Mouse (Mus musculus) retina, adult 2 months (tissue): ENCODE results near the gene Tkt.
"Not testable (repeated sequence)": the region's sequence is repeated elsewhere in the genome, so short reads cannot be mapped to it uniquely, and the experiment has no call there.

Experiments
- DNase-seq: peaks from one replicate; pipeline ENCODE4 v3.0.0-alpha.2; 2012; ENCODE audit warnings: low read depth, low spot score

The Tkt gene

DNA sequence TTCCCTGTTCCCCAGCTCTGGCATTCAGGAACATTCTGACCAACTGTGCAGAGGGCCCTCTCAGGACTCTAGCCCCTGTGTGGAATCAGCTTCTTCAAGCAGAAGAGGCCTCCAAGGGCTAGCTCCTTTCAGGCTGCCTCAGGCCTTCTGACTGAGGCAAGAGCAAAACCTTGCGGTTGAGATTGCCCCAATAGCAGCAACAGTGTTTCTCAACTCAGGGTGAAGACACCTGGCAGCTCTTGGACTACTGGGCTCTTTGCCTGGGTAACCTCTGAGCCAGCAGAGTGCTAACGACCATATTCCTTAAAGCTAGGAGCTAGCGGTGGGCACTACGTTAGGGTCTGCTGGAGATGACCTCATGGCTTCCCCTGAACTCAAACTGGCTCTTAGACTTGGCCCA lies 5.0 kb downstream of the Tkt start:
- no peak for DNase-seq

DNA sequence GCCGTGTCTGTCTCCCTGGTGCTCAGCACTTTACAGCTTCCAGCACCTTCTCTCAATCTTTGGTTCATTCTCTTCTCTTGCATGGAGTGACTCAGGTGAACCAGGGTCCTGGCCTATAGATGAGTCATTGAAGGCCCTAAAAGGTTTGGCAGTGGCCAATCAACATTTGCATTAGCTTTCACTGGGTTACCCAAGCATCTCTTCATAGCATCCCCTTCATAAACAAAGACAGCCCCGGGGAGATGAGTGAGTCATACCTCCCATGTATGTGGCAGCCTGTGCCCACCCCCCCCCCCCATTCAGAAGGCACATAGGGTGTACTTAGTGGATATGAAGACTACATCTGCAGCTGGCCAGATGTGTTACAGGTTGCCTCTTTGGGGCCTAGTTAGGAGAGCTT lies 8.5 kb downstream of the Tkt start:
- no peak for DNase-seq

DNA sequence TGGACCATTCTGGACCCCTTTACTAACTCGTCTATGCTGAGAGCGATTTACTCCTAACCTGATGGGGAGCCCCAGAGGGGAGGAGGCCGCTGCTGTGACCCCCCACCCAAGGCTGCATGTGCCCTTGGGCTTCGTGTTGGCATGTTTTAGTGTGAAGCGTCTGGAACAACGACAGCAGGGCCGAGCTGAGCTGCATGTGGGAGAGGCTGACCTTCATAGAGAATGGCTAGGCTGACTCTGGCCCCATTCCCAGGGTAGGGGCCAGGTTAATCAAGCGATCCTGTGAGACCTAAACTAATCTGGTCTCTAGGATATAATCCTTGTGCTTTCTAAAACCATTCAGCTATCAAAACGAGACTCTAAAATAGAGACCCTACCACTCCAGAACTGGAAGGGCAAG lies 9.6 kb downstream of the Tkt start:
- no peak for DNase-seq

DNA sequence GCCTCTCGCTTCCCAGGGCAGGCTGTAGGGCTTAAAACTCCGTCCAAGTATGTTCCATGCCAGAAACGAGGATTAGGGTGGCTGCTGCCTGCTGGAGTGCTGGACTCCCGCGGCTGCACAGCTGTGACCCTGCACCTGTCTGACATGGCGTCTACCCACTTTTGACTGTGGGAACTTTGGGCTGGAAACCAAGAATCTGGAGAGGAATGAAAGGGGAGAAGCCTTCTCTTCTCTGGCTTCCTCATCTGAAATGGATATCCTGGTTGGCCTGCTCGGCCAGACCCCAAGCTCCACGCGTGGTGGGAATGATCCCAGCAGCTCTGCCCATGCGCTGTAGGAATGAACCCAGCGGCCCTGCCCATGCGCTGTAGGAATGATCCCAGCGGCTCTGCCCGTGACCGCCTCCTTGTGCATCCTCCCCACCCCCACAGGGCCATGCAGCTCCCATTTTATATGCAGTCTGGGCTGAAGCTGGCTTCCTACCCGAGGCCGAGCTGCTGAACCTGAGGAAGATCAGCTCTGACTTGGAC lies 11.2 kb downstream of the Tkt start:
- DNase-seq, result no peak

DNA sequence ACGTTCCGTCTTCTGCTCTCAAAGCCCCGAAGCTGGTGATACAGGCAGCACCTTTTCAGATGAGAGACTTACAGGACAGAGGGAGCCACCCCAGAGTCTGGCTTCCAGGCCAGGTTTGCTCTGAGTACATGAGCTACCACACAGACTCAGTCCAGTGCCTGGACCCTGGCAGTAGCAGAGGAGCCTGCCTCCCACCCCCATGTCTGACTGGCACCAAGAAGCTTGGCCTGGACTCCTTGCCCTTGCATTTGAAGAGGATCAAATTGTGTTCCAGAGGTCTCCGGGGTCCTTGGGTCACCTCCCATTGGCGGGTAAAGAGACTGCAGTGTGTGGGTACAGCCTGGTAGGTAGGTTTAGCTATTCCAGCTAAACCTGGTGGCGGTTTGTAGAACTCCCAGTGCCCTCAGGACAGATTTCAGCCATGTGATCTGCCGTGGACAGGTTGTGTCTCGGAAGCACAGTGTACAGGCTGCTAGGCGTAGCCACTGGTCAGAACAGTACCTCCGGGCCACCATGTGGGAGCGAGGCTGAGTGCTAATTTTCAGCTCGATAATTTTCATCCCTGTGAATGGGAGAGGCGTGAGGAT lies 12.7 kb downstream of the Tkt start:
- DNase-seq, result no peak

DNA sequence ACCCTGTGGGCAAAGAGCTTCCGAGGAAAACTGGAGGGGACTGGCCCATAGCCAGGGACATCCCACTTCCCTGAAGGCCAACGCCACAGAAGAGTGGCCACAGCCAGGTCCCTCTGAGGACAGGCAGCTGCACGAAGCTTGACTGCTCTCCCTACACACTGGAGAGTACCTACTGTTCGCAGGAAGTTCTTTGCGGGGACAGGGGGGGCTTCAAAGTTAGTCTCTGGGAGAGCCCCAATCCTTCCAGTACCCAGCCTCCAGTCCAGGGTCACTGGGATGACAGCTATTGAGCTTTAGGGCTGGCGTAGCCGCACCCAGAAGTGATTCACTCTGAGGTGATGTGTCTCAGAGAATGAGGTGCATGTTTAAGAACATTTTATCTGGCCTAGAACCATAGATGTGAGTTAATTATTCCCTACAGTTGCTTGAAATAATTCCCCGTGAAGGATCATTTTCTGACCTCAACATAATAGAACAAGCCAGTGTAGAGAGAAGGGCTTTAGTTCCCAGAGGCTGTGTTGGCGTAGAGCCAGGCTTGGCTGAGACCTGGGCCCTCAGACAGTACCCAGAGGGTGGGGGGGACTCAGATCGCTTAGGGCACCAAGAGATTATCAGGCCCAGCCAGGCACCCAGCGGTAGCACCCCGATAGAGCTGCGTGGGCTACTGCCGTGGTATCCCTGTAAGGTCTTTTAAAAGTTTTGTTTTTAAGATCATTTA lies 13.5 kb downstream of the Tkt start:
- DNase-seq, result no peak

DNA sequence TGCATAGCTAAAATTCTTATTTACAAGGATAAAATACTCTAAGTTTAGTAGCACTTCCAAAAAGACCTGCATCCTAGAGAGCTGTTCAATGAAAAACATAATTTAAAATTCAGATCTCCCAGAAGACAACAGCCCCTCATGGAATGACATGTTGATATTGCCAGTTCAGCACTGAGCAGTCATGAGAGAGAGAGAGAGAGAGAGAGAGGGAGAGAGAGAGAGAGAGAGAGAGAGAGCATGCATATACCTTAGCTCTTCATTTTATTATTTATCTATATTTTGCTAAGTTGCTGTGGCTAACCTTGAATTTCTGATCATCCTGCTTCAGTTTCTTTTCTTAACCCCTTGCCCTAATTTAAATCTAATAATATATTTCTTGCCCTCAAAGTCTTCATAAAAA lies 14.2 kb downstream of the Tkt start:
- no peak for DNase-seq

DNA sequence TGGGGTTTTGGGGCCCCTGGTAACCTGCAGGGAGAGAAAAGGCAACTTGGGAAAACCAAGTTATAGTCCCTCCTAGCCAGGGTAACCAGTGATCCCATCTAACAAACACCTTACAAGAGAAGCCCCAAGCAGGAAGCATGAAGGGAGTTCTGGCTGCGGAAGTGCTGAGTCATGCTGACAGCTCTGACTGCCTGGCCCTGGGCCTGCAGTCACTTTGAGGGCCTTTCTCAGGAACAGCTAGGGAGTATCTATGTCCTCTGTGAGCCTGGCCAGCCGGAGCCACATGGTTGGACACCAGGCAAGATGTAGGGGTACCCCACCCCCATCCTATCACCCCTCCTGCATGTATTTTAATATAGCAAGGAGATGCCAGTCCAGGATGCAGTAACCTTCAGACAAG lies 16.3 kb downstream of the Tkt start:
- DNase-seq, result no peak

DNA sequence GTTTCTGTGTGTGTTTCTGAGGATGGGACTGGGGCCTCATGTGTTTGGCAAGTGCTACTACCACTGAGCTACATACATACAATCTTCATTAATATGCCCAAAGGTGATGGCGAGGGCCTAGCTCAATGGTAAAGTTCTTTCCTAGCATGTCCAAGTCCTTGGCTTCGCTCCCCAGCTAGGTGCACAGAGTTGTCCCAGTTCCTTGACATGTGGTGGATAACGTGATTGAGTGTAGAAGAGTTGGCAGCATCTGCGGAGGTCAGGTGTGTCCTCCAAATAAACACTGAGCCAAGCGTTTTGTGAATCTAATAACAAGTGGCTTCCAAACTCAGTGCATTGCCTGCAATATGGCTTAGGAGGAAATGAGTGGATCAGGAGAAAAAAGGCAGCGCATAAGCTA lies 18.2 kb downstream of the Tkt start:
- DNase-seq, result no peak

DNA sequence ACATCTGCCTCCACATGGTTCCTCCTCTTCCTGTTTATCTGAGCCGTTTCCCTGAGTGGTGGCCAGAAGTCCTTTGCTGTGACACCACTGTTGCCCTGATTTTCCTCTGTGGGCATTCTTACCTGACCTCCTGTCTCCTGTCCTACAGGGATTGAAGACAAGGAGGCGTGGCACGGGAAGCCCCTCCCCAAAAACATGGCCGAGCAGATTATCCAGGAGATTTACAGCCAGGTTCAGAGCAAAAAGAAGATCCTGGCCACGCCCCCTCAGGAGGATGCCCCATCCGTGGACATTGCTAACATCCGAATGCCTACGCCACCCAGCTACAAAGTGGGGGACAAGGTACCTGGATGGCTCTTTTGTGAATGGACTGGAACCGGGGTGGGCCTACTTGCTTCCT lies 19.9 kb downstream of the Tkt start:
- no peak for DNase-seq

DNA sequence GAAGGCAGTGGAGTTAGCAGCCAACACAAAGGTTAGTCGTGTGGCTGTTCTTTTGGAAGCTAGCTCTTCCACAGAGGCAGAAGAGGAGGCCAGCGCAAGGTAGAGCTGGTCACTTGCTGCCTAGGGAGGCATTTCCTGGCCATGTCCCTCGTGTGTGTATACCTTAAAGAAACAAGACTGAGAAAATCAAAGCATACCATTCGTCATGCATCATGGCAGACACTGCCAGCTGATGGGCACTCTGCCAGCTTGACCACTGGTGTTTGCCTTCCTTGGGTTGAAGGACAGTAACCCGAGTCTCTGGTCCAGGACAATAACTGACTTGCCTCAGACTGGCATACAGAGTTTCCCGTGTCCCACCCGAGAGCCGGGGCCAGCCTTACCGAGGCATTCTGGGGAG lies 22.1 kb downstream of the Tkt start:
- DNase-seq, result no peak

DNA sequence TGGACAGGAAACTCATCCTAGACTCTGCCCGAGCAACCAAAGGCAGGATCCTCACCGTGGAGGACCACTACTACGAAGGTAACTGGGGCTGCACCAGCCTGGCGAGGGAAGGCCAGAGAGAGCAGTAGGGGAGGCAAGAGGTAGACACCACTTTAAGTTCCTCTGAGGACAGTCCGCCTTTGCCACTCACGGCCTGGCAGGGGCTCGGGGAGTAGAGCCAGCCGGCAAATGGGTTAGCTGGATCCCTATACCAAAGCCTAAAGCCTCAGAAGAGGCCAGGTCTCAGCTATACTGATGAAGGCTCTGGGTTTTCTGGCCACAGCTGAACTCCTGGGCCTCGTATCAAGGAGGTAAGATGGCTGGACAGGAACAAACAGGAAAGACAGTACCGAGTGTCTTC lies 24.1 kb downstream of the Tkt start:
- no peak for DNase-seq

DNA sequence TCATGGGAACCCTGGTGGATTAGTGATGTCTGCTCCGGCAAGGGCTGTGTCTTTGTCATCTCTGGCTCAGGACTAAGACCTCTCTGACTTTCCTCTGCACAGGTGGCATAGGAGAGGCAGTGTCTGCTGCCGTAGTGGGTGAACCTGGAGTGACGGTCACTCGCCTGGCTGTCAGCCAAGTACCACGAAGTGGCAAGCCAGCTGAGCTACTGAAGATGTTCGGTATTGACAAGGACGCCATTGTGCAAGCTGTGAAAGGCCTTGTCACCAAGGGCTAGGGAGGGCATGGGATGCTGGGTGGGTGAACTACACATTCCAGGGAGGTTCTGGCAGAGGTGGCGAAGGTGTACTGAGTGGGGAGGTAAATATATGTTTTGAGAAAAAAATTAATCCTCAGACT lies 25.1 kb downstream of the Tkt start:
- no peak for DNase-seq

DNA sequence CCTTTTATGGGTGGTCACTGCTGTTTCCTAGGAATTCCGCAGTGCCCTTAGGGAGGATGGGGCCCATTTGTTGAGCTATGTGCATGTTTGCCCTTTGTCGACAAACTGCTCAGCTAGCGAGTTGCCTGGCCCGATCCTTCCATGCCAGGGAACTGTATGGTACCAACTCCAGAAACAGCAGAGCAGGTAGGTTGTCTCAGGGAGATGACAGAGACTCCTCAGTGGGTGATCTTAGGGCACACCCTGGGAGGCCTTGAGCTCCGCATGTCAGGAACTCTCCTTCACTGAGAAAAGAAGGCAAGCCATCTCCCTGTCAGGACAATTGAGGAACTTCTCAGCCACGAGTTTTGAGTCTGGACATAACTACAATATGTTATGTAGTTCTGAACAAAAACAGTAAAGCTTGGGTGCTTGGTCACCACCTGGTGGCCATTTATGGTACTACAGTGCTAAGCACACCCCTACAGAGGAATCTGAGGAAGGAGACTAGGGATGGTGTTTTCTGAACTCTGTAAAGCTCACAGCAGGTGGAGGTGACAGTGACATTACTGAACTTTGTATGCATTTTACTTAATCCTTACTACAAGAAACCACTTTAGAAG lies 25.9 kb downstream of the Tkt start:
- peak; percentile 44 for DNase-seq

DNA sequence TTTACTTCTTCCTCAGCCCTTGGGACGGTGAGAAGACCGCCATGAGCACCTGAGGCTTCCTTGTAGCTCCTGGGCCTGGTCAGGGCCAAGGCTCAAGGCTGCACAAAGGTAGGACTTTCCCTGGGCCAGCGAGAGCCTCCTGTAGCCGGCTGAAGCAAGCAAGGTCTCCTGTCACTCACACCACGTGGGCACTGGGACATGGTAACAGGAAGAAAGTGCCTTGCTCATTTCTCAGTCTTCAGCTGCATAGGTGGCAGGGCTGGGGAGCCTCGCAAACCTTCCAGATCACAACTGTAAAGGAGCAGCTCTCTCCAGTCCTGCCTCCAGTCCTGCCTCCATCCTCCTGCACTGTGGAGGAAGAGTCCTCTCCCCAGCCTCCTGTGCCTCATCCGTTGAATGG lies 27.6 kb downstream of the Tkt start:
- DNase-seq, result no peak

DNA sequence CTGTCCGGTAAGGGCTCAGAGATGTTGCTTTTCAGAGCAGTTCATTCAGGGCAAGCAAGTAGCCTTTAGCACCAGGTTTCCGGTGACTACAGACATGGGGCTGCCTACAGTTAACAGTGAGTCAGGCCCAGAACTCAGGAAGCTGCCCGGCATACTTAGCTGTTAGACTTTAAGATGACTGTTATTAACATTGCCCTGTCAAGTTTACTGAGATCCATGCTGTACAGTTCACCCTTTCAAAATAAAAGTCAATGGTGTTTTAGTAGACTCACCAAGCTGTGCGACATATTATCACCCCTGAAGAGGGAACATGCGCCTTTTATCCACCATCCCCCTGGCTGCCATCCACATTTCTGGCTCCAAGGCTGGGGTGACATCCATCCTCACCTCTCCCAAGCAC lies 28.1 kb downstream of the Tkt start:
- DNase-seq, result no peak

DNA sequence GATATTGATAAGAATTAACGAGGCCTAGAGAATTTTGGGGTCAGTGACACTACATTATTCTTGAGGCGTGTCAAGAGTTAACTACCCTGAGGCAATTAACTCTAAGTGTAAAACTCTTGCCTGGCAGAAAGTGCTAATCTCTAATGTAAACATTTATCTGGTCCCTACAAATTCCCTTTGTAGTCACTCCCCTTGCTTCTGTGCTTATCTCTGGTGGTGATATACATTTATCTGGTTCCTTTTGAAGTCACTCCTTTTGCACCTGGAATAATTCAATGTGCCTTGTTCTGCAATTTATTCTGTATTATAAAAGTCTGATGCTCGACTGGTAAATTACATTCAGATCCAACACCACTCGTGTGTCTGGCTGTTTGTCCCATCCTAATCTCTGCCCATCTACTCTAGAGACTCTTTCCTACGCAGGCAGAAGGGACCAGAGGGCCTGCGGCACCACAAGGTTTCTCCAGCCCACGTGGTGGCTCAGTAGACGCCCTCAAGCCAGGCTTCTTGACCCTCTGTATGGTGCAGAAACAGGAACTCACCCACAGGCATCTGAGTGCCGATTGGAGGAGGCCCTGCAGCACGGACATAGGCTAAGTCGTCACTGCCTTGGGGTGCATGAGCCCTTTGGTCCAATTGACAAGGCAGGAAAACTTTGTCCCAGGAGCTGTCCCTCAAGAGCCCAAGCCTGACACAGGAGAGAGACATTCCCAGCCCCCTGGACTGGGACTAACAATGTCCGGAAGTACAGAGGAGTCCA lies 29.3 kb downstream of the Tkt start:
- not testable (repeated sequence) for DNase-seq

DNA sequence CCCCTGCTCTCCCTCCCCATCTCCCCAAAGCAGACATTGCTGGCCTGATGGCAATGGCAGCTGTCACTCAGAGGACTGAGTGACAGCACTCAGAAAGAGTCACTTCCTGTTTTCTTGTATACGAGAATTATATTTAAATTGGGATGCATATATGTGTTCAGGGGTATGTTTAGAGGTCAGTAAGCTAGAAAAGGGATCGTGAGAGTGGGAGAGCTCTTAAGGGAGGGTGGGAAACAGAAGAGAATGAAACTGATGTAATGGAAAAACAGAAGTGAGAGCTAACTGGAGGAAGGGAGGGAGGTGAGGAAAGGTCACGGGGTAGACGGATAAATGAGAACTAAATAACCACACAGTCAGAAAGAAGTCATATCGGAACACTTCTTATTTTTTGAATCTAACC lies 31.0 kb downstream of the Tkt start:
- DNase-seq, result no peak

DNA sequence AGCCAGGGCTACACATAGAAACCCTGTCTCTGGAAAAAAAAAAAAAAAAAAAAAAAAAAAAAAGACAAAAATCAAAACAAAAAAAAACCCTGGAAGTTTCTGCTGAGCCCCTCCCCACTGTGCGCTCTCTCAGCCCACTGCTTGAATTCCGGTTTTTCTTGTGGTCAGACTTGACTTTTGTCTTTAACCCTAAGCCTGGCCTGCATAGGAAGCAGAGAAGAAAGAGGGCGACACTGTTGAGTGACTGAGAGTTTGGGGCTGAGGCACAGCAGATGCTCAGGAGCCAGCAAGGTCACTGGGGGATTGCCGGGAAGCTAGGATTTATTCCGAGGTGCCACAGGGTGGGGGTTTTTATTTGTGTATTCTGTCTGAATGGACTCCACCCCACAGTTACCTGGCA lies 31.7 kb downstream of the Tkt start:
- no peak for DNase-seq

DNA sequence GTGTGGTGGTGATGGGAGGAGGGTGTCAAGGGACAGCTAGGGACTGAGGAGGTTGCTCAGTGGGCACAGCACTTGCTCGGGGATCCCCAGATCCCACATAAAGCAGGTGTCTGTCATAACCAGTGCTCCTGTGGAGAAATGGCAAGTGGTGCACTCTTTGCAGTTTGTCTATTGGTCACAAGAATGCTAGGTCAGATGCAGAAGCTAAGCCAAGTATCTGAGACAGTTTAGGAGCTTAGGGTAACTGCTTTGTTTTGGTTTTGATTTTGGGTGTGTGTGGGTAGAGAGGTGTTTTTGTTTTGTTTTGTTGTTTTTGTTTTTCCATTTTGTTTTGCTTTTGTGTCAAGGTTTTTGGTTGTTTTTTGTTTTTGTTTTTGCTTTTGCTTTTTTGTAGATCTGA lies 33.1 kb downstream of the Tkt start:
- DNase-seq, result no peak

DNA sequence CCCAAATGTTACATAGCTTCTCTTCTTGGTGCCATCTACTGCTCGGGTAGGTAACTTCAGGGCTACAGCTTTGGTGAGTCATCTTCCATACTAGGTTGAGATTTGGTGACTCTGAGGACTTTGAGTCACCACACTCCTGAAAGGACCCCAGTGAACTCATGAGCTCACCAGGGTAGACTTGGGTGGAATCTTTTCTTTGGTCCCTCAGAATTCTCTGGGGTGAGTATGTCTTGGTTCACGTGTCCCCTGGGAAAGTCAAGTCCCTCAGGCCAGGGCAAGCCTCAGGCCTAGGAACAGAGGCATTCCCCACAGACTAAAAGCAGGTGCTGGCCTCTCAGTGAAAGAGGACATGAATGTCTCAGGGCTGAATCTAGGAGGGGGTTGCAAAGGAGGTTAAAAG lies 35.9 kb downstream of the Tkt start:
- DNase-seq, result no peak

DNA sequence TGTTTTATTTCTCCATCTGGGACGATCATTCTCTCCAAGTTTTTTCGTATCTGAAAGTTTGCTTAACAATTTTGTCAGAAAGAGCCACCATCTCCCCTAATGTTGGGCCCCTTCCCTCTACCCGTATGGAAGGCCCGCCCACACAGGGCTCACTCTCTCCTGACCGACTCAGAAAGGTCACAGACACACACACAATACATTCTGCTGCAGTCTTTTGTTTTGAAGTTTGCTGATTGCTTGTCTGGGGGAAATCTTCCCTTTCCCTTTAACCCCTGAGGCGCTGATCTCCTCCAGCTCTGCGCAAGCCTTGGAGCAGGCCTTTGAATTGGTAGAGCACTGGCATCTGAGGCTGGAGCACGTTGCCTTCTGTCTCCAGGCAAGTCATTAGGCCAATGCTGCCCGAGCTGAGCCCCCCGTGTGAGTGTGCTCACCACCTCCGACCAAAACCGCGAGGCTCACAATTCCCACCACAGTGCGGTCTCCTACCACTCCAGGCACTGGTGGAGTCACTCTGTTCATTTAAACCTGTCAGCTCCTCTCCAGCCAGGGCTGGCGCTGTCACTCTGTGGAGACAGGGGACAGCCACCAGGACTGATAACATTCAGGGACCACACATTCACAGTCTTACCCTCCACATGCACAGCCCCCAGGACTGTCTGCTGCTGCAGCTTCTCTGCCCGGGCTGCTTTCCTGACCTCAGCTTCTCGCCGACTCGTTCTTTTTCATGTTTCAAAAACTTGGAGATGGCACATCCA lies 36.5 kb downstream of the Tkt start:
- DNase-seq, result no peak
